Mouse (Mus musculus) cerebellum, postnatal 36 days (tissue): Measurements from ENCODE around the gene Vwa7.

Experiments used
- DNase-seq, 2 experiments: peaks; one replicate each; pipeline ENCODE4 v3.0.0; 2021 to 2022; ENCODE audit warnings: mixed read lengths in 2 of 2

Vwa7 gene

DNA sequence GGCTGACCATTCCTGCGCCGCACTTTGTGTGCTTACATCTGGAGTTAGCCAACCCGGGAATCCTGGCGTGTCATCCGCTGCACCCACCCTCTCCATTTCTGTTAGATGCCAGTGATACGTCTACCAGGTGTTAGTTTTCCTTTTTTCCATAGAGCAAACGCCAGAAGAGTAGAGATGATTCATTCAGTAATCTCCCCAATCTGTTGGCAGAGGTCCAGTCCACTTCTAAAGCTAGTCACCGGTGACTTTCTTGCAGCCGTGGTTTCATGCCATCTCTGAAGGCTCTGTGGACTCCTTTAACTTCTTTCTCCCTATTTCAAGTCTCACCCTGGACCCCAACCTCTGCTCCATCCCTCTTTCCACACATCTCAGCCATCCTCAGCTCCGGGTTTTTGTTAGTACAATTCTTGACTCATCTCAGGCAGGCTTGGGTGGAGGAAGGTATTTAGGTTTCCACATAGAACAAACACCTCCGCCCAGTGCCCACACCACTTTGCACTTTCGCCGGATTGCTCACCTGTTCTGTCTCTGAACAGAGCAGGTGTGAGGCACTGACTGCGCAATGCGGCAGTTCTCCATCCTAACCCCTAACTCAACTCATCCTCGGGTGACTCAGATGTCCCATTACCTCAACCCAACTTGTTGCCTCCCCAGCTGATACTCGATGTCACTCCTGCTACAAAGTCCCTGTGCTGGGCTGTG is 52.0 kb downstream of the Vwa7 start:
- DNase-seq, result no peak

DNA sequence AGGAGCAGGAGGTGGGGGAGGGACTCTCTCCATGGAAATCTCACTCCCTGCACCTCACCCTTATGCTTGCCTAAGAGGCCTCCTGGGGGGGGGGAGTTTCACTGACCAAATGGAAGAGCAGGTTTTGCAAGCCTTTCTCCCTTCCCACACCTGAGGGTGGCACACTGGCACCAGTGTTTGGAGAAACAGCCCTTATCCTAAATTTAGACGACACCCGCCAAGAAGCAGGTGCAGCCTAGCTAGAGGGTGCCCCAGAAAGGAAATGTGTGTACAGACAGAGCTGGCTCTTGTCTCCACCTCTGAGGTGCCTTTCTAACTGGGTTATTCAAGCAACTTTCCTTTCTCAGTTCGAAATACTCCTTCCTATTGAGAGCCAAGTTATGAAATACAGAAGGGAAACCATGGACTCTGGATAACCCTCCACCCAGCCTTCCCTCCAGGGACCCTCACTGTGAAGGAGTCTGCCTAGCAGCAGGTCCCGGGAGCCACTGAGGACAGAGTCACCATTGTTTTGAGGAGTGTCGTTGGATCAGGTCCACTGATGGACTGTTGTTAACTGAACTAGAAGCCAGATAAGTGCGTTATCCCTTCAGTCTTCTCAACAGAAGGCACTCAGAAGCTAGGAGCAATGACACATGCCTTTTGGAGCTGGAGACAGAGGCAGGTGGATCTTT is 54.3 kb downstream of the Vwa7 start:
- DNase-seq, result peak; percentile 83 to 87

DNA sequence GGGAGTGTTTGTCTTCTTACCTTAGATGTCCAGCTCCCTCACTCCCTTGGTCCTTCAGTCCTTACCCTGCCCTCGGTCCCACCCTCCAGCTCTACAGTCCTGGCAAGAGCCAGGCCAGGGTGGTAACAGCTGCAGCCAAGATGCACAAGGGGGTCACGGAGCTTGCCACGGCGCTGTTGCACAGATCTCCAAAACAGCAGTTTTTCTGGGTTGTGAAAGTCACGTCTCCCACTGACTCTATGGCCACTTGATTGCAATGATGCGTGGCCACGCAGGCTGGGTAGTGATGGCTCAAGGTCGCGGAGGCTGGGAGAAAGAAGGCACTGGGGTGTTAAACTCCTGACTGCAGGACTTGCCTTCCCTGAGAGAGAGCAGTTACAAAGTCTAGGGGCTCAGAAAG is 55.1 kb downstream of the Vwa7 start:
- DNase-seq, result no peak

DNA sequence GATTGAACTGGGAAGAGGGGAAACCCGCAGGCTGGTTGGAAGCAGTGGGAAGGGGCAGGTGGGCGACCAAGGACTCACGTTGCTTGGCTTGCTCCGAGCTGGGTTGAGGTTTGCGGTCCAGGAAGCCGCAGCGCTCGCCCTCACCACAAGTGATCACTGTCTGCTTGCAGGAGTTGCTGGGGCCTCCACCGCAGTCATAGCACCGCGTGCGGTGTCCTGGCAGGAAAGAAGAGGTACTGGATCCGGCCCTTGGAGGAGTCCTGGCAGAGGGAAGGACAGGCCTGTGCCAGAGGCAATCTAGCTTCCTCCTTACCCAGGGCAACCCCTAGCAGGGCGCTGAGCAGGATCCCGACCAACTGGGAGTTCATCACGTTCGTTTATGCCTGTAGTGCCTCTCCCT is 57.7 kb downstream of the Vwa7 start:
- DNase-seq, result peak; percentile 82 to 84
